Mouse (Mus musculus): ENCODE measurements at regions not wholly inside any gene's neighbourhood (a gene's known extent, or its start where the extent isn't known, plus 50 kb on each side); places are given as distances from the start of the nearest gene placed in this dataset.
"Not testable (repeated sequence)": the region's sequence is repeated elsewhere in the genome, so short reads cannot be mapped to it uniquely, and the experiment has no call there.

GRCm38 (mm10) chrX:103129347-103129746, 57.1 kb downstream of the Nap1l2 start:
- H3K9me3 ChIP-seq (ENCODE audit: low read length); H3K27me3 ChIP-seq (ENCODE audit: insufficient read depth, low read length); H3K36me3 ChIP-seq (ENCODE audit: insufficient read depth, low read length); H3K4me1 ChIP-seq (replicated peaks; ENCODE audit: low read depth, low read length): not testable (repeated sequence)
- H3K4me3 ChIP-seq (replicated peaks; ENCODE audit: low read length) = peak overlapping the region; percentile 71

DNA sequence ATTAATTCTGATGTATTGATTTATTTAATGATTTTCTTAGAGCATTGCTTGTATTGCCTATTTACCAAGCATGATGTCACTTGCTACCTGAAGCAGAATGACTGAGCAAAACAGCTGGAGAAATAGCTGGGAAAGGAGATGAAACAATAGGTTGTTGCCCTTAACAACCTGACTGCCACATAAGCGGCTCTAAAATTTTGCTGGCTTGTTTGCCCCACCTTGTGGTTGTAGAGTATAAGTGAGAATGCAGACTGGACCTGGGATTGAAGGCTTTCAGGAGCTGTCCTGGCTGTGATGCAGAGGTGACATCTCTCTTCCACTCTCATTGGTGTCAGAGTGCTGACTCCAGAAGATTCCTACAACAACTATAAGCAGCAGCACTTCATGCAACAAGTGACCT, 77.3 kb downstream of the Nap1l2 start:
- Histone ChIP-seq H3K36me3 (ENCODE audit: insufficient read depth, low read length) (no peaks in the 10 kb centered on the region), H3K27me3 (ENCODE audit: insufficient read depth, low read length) (no peaks in the 10 kb centered on the region), H3K4me1 (replicated peaks; ENCODE audit: low read depth, low read length) (no peaks in the 10 kb centered on the region), H3K4me3 (replicated peaks; ENCODE audit: low read length) (no peak overlapping the region), H3K9me3 (ENCODE audit: low read length) (peaks cover 35% of the 10 kb centered on the region)
- TF ChIP-seq NANOG (IDR thresholded peaks at IDR 0.05; ENCODE audit: borderline replicate concordance, low read length) = no peak
- no peak for TF ChIP-seq CTCF (conservative IDR thresholded peaks at IDR 0.05; ENCODE audit: low read length)
- TF ChIP-seq POU5F1 (IDR thresholded peaks at IDR 0.05; ENCODE audit: borderline replicate concordance, low read length) = no peak

GRCm38 (mm10) chrX:103067730-103068621, 118.5 kb downstream of the Nap1l2 start:
- H3K4me3 ChIP-seq (replicated peaks; ENCODE audit: low read length); H3K9me3 ChIP-seq (ENCODE audit: low read length); H3K36me3 ChIP-seq (ENCODE audit: insufficient read depth, low read length); H3K4me1 ChIP-seq (replicated peaks; ENCODE audit: low read depth, low read length); H3K27me3 ChIP-seq (ENCODE audit: insufficient read depth, low read length): not testable (repeated sequence)

DNA sequence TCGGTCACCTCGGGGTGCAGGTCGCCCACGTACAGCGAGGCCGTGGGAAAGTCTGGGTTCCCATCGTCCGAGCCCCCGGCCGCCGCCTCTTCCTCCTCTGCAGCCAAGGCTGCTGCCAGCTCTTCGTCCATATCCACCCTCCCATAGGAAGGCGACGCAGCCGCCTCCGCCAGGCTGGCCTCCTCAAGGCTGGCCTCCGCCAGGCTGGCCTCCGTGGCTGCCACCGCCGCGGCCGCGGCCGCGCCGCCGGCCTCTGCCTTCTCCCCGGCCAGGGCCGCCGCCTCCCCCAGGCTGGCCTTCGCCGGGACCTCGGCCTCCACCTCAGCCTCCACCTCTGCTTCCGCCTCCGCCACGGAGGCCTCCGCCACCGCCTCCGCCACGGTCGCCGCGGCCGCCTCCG, 119.3 kb downstream of the Nap1l2 start:
- not testable (repeated sequence) for H3K4me1 ChIP-seq (replicated peaks; ENCODE audit: low read depth, low read length); H3K36me3 ChIP-seq (ENCODE audit: insufficient read depth, low read length); H3K4me3 ChIP-seq (replicated peaks; ENCODE audit: low read length); H3K9me3 ChIP-seq (ENCODE audit: low read length); H3K27me3 ChIP-seq (ENCODE audit: insufficient read depth, low read length)

- TF ChIP-seq CTCF (conservative IDR thresholded peaks at IDR 0.05; ENCODE audit: low read length) (no peak), NANOG (IDR thresholded peaks at IDR 0.05; ENCODE audit: borderline replicate concordance, low read length) (no peak), POU5F1 (IDR thresholded peaks at IDR 0.05; ENCODE audit: borderline replicate concordance, low read length) (no peak)
- H3K27me3 ChIP-seq (ENCODE audit: insufficient read depth, low read length) = peaks cover 8% of the 10 kb centered on the region; the same call in 1 of the 2 replicates
- H3K9me3 ChIP-seq (ENCODE audit: low read length) = no peaks in the 10 kb centered on the region
- peak overlapping the region; percentile 45; the same call in 1 of the 2 replicates for H3K4me3 ChIP-seq (replicated peaks; ENCODE audit: low read length)
- H3K36me3 ChIP-seq (ENCODE audit: insufficient read depth, low read length) = no peaks in the 10 kb centered on the region
- H3K4me1 ChIP-seq (replicated peaks; ENCODE audit: low read depth, low read length) = no peaks in the 10 kb centered on the region
Observed at GRCm38 (mm10) chrX:103026256-103027028, 98.3 kb downstream of the 1700018G05Rik start.

DNA sequence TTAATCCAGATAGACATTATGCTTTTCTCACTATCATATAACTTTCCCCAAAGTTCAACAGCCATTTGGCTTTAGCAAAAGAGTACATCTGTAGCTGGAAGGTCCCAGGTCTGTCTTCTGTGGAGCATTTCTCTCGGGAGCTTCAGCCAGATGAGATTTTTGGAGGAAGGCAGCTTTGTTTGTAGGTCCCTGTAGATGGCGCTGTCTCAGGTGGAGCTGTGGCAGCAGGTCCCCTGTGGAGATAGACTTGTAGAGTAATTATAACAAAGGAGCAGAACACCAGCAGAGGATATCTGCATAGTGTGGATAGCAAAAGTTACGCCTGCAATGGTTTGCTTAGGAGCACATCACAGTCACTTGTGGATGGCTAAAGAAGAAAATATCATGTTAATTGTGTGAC, 97.3 kb downstream of the 1700018G05Rik start:
- not testable (repeated sequence) for H3K4me3 ChIP-seq (replicated peaks; ENCODE audit: low read length); H3K27me3 ChIP-seq (ENCODE audit: insufficient read depth, low read length); H3K36me3 ChIP-seq (ENCODE audit: insufficient read depth, low read length); H3K4me1 ChIP-seq (replicated peaks; ENCODE audit: low read depth, low read length); H3K9me3 ChIP-seq (ENCODE audit: low read length)
- peak; percentile 25 for TF ChIP-seq CTCF (conservative IDR thresholded peaks at IDR 0.05; ENCODE audit: low read length)

- H3K27me3 ChIP-seq (ENCODE audit: insufficient read depth, low read length); H3K4me1 ChIP-seq (replicated peaks; ENCODE audit: low read depth, low read length); H3K9me3 ChIP-seq (ENCODE audit: low read length); H3K4me3 ChIP-seq (replicated peaks; ENCODE audit: low read length); H3K36me3 ChIP-seq (ENCODE audit: insufficient read depth, low read length): not testable (repeated sequence)
Observed at GRCm38 (mm10) chrX:103013425-103014057, 85.4 kb downstream of the 1700018G05Rik start.

- H3K9me3 ChIP-seq (ENCODE audit: low read length); H3K27me3 ChIP-seq (ENCODE audit: insufficient read depth, low read length); H3K36me3 ChIP-seq (ENCODE audit: insufficient read depth, low read length); H3K4me1 ChIP-seq (replicated peaks; ENCODE audit: low read depth, low read length); H3K4me3 ChIP-seq (replicated peaks; ENCODE audit: low read length): not testable (repeated sequence)
Observed at GRCm38 (mm10) chrX:103012298-103013243, 84.4 kb downstream of the 1700018G05Rik start.

GRCm38 (mm10) chrX:102993956-102994355, 65.8 kb downstream of the 1700018G05Rik start:
- H3K36me3 ChIP-seq (ENCODE audit: insufficient read depth, low read length); H3K9me3 ChIP-seq (ENCODE audit: low read length); H3K4me3 ChIP-seq (replicated peaks; ENCODE audit: low read length); H3K27me3 ChIP-seq (ENCODE audit: insufficient read depth, low read length); H3K4me1 ChIP-seq (replicated peaks; ENCODE audit: low read depth, low read length): not testable (repeated sequence)

Data from E14TG2a.4 (cell line).